Mouse (Mus musculus): ENCODE measurements around the gene Plekhs1. TPM values are rescaled to one million over a fixed set of nuclear protein-coding genes. Genes with fewer than 3 reads are reported as not detected.
"Not testable (repeated sequence)": the region's sequence is repeated elsewhere in the genome, so short reads cannot be mapped to it uniquely, and the experiment has no call there.

The Plekhs1 gene
- polyA plus RNA-seq, 1 experiment: 0.15 TPM

GRCm38 (mm10) chr19:56489601-56490000, 28.2 kb downstream of the Plekhs1 start:
- no peaks in the 10 kb centered on the region for H3K4me1 ChIP-seq (ENCODE audit: control insufficient read depth, insufficient read depth, low read length)
- H3K4me3 ChIP-seq (replicated peaks; ENCODE audit: insufficient read depth, low read depth, low read length): no peak overlapping the region
- H3K27ac ChIP-seq (ENCODE audit: insufficient read depth, low read length): no peak overlapping the region
- whole genome bisulfite sequencing: 41% methylated on average over 6 of the region's 6 CpGs
- no peak for TF ChIP-seq POLR2A (IDR thresholded peaks at IDR 0.05; ENCODE audit: borderline replicate concordance, insufficient read depth, low read length)
- no peak for TF ChIP-seq CTCF (IDR thresholded peaks at IDR 0.05; ENCODE audit: borderline replicate concordance, insufficient read depth, low read depth, low read length)
- DNase-seq: no peak
- no peaks in the 10 kb centered on the region for H3K27me3 ChIP-seq (ENCODE audit: control insufficient read depth, insufficient read depth, low read length)

GRCm38 (mm10) chr19:56494157-56494556, 32.7 kb downstream of the Plekhs1 start:
- not testable (repeated sequence) for H3K4me1 ChIP-seq (ENCODE audit: control insufficient read depth, insufficient read depth, low read length); H3K27ac ChIP-seq (ENCODE audit: insufficient read depth, low read length); H3K4me3 ChIP-seq (replicated peaks; ENCODE audit: insufficient read depth, low read depth, low read length); DNase-seq; H3K27me3 ChIP-seq (ENCODE audit: control insufficient read depth, insufficient read depth, low read length)
- WGBS: no CpG with 5 or more reads among the region's 2 CpGs

GRCm38 (mm10) chr19:56503069-56503468, 41.6 kb downstream of the Plekhs1 start:
- WGBS: no CpG with 5 or more reads among the region's 5 CpGs
- H3K4me1 ChIP-seq (ENCODE audit: control insufficient read depth, insufficient read depth, low read length); H3K27ac ChIP-seq (ENCODE audit: insufficient read depth, low read length); H3K27me3 ChIP-seq (ENCODE audit: control insufficient read depth, insufficient read depth, low read length); DNase-seq; H3K4me3 ChIP-seq (replicated peaks; ENCODE audit: insufficient read depth, low read depth, low read length): not testable (repeated sequence)

- H3K27me3 ChIP-seq (ENCODE audit: control insufficient read depth, insufficient read depth, low read length); H3K27ac ChIP-seq (ENCODE audit: insufficient read depth, low read length); H3K4me3 ChIP-seq (replicated peaks; ENCODE audit: insufficient read depth, low read depth, low read length); DNase-seq; H3K4me1 ChIP-seq (ENCODE audit: control insufficient read depth, insufficient read depth, low read length): not testable (repeated sequence)
- no CpG with 5 or more reads among the region's 5 CpGs for WGBS
Observed at GRCm38 (mm10) chr19:56503525-56503924, 42.1 kb downstream of the Plekhs1 start.

- H3K27ac ChIP-seq (ENCODE audit: insufficient read depth, low read length); H3K4me1 ChIP-seq (ENCODE audit: control insufficient read depth, insufficient read depth, low read length); DNase-seq; H3K4me3 ChIP-seq (replicated peaks; ENCODE audit: insufficient read depth, low read depth, low read length); H3K27me3 ChIP-seq (ENCODE audit: control insufficient read depth, insufficient read depth, low read length): not testable (repeated sequence)
- WGBS: no CpG with 5 or more reads among the region's 4 CpGs
Observed at GRCm38 (mm10) chr19:56511207-56511606, 49.8 kb downstream of the Plekhs1 start.

- no CpG with 5 or more reads among the region's 2 CpGs for WGBS
- not testable (repeated sequence) for H3K27me3 ChIP-seq (ENCODE audit: control insufficient read depth, insufficient read depth, low read length); H3K4me1 ChIP-seq (ENCODE audit: control insufficient read depth, insufficient read depth, low read length); DNase-seq; H3K27ac ChIP-seq (ENCODE audit: insufficient read depth, low read length); H3K4me3 ChIP-seq (replicated peaks; ENCODE audit: insufficient read depth, low read depth, low read length)
Observed at GRCm38 (mm10) chr19:56513527-56513926, 52.1 kb downstream of the Plekhs1 start.

- H3K27me3 ChIP-seq (ENCODE audit: control insufficient read depth, insufficient read depth, low read length); H3K27ac ChIP-seq (ENCODE audit: insufficient read depth, low read length); DNase-seq; H3K4me1 ChIP-seq (ENCODE audit: control insufficient read depth, insufficient read depth, low read length); H3K4me3 ChIP-seq (replicated peaks; ENCODE audit: insufficient read depth, low read depth, low read length): not testable (repeated sequence)
- WGBS: no CpG with 5 or more reads among the region's 7 CpGs
Observed at GRCm38 (mm10) chr19:56519408-56519807, 58.0 kb downstream of the Plekhs1 start.

GRCm38 (mm10) chr19:56530529-56530928, 69.1 kb downstream of the Plekhs1 start:
- not testable (repeated sequence) for H3K4me3 ChIP-seq (replicated peaks; ENCODE audit: insufficient read depth, low read depth, low read length); DNase-seq; H3K27me3 ChIP-seq (ENCODE audit: control insufficient read depth, insufficient read depth, low read length); H3K4me1 ChIP-seq (ENCODE audit: control insufficient read depth, insufficient read depth, low read length); H3K27ac ChIP-seq (ENCODE audit: insufficient read depth, low read length)
- no CpG with 5 or more reads among the region's 11 CpGs for WGBS

GRCm38 (mm10) chr19:56531251-56531650, 69.8 kb downstream of the Plekhs1 start:
- no peak for DNase-seq
- TF ChIP-seq CTCF (IDR thresholded peaks at IDR 0.05; ENCODE audit: borderline replicate concordance, insufficient read depth, low read depth, low read length) (no peak), POLR2A (IDR thresholded peaks at IDR 0.05; ENCODE audit: borderline replicate concordance, insufficient read depth, low read length) (no peak)
- no peak overlapping the region for H3K4me3 ChIP-seq (replicated peaks; ENCODE audit: insufficient read depth, low read depth, low read length)
- no peak overlapping the region for H3K27ac ChIP-seq (ENCODE audit: insufficient read depth, low read length)
- 0 out of 2 replicates have a peak, but pooled peaks cover 2% of the 10 kb centered on the region for H3K4me1 ChIP-seq (ENCODE audit: control insufficient read depth, insufficient read depth, low read length)
- no peaks in the 10 kb centered on the region for H3K27me3 ChIP-seq (ENCODE audit: control insufficient read depth, insufficient read depth, low read length)
- 92% methylated on average over 12 of the region's 12 CpGs for WGBS
